Mouse (Mus musculus) cerebellum, adult 9-10 months (tissue): Measurements from ENCODE around the gene Gm20721.

Source experiments
- DNase-seq: peaks from one replicate; pipeline ENCODE4 v3.0.0; 2022

Gm20721 gene

DNA sequence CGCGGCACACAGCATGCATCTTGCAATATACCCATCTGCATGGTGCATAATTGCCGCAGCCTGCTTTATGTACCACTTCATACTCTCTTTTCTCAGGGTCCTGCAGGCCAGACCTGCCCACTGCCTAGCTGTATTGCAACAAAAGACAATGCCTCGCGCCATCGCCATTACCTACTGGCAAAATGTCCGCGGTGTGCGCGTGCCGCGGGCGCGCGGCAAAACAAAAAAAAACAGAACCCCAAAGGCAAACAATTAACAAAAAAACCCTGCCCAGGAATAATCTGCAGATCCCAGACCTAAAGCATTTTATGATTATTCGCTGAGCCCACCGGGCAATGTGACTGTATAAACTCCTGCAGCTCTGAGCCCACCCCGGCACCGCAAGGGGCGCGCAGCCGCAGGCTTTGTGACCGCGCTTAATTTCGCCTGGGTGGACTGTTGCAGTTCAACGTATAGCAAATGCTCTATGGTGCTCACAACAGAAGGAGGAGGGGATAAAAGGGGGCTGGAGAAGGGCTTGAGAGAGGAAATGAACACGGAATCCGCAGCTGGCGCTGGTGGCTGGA, 50.5 kb downstream of the Gm20721 start:
- DNase-seq: no peak

DNA sequence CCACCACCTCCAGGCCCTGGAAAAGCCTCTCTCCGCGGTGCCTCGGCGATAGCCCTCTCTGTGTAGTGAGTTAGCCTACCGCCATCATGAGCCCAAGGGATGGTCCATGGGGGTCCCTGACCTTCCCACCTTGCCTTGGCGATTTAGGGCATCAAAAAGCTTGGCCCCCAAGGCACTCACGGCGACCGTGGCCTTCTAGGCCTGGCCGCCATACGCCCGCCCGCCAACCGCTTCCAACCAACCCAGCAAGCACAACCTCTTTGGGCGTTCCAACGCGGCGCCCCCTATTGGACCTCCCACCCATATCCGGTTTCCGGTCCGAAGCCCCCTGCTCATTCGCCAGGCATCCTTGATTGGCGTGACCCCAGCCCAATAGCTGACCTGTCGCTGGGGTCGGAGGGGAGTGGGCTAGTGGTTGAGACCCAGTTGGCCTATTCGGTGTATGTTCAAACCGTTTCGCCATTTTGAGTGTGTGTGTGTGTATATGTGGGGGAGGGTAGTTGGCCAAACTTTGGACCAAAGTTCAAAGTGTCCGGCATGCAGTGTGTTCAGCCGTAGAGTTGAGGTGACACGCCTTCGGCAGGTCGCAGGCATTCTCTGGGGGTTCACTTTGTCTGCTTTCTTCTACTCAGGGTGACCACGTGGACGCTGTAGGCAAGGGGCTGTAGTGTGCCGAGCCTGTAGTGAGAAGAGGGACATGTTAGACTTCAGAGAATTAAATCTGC, 51.2 kb downstream of the Gm20721 start:
- no peak for DNase-seq

DNA sequence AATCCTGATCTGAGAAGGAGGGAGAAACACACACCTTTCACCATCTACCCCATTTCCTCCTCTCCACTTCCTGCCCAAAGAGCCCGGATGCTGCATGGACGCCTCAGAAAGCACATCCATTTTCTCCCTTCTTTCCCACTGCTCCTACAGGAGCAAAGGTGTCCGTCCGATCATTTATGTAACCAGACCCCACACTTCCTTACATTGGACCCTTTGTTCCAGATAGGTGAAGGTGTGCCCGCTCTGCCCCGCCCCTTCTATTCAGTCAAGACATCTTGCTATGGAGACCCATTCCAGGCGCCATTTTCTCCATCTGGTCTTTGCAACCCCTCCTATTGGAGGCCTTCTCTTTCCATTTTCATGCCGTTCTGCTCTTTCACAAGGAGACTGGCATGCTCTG, 52.1 kb downstream of the Gm20721 start:
- DNase-seq: no peak

DNA sequence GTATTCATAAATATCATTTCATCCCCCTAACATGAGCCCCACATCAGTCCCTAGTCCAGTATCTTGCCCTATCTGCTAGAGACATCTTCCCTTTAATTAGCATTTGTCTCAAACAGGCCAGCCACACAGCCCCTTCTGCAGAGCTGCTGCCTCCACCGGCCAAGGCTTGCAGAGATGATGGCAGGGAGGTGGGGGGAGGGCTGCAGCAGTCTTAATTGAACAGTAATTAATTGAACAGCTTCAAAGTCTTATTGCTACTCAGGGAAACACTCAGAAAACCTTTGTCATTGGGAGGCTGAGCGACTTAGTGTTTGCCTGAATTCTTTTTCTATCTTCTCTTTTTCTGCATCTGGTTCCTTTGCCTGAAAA, 54.9 kb downstream of the Gm20721 start:
- no peak for DNase-seq

DNA sequence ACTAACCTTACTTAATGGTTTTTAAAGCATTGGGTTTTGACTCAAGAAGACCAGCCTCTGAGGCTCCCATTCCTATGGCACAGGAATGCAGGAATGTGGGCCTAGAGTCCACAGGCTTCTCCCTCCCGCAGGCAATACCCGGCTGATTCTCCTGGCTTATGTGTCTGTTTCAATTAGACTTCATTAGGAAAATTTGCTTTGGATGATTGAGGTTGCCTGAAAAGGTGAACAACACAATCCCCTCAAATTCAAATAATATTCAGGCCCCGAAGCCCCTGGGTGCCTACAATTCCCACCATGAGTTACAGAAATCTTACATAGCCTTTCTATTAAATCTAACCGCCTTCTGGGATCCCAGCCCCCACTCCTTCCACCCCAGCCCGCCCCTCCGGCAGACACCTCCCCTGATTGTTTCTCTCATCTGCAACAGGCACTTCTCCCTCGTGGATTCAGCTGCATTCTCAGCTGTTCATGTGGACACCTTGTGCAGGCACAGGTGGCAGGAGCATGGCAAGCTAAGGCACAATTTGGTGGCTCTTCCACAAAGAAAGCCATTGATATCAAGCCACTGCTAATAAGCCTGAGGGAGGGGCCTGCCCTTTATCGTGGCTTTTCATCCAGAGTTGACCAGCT, 55.4 kb downstream of the Gm20721 start:
- no peak for DNase-seq

DNA sequence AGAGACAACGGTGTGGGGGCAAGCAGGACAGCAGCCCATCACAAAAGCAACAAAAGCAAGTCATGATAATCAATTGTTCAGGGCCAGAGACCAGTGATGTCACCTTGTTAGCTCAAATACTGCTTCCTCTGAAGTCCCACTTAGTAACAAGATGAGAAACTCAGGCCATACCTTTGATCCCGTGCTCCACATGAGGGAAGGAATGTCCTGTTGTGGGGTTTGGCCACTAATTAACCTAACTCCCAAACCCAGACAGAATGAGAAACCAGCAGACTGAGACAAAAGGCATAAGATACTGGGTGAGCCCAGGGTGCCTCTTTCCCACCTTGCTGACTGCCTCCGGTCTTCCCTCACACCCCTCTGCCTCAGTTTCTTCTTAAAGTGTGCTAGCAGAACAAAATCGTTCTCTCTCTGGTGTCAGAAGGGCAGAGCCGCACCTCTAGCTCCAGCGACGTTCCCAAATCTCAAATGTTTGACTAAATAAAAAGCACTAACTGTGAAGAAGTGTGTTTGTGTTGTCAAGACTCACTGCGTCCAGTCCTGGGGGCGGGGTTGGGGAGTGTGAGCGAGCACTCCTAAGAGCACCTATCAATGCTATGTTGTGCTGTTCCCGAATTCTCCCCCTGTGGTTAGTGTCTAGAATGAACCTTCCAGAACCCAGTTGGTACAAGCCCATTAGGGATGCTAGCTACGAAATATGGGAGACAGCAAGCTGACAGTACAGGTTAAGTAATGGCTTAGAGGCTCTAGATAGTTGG, 57.7 kb downstream of the Gm20721 start:
- no peak for DNase-seq

DNA sequence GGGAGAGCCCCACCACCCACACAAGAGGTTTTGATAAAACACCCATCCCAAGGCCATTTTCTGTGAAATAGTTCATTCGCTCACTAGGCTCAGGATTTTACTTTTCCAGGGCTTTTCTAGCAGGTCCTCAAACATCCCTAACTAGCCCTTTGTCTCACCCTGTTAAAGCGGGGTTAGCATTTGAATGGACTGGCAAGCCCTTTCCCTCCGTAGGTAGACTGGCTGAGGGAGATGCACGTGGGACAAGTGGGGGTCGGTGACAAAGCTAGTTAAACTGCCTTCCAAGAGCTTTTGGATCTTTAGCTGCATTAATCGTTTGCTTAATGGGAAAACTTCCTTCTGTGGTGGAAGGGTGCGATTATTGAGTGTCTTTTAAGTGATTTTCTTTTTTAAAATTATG, 58.6 kb downstream of the Gm20721 start:
- DNase-seq: no peak

DNA sequence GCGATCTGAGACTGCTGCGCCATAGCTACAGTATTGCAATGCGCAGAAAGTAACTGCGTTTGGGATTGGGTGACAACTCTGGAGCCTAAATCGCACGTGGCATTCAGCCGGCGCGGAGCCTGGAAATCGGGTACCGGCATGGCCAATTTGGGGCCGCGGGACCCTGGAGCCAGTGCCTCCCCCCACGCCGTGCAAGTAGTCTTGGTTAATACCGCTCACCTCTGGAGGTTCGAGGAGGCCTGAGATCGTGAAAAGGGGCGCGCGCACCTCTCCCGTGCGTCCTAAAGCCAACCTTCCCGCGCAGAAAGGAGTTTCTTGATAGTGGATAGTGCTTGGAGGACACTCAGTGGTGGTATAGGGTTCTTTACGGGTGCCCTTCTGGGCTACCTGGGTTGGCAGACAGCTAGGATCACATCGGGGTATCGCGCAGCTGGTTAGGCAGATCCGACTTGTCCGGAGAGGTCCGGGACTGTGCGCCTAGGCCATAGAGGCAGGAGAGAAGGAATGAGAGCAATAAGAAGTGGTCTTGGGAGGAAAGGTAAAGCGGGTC, 60.5 kb downstream of the Gm20721 start:
- no peak for DNase-seq

DNA sequence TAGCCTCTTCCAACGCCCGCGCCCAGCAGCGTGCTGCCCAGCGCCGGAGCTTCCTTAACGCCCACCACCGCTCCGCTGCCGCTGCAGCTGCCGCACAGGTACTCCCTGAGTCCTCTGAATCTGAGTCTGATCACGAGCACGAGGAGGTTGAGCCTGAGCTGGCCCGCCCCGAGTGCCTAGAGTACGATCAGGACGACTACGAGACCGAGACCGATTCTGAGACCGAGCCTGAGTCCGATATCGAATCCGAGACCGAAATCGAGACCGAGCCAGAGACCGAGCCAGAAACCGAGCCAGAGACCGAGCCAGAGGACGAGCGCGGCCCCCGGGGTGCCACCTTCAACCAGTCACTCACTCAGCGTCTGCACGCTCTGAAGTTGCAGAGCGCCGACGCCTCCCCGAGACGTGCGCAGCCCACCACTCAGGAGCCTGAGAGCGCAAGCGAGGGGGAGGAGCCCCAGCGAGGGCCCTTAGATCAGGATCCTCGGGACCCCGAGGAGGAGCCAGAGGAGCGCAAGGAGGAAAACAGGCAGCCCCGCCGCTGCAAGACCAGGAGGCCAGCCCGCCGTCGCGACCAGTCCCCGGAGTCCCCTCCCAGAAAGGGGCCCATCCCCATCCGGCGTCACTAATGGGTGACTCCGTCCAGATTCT, 61.6 kb downstream of the Gm20721 start:
- DNase-seq: no peak

DNA sequence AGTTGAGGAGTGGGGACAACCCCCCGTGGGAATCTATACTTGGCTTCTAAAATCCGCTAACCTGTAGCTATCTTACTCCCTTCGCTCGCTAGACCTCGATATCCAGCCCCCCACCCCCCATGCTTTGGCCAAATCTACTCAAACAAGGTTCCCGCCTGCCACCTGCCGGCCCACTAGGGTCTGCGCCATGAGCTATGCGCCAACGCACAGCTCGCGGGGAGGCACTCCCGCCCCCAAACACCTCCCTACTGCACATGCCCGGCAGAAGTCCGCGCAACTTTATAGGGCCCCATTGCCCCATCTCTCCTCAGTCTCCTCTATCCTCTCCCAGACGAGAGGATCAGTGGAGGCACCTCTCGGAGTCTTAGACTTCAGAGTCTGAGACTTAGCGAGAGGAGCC, 62.5 kb downstream of the Gm20721 start, which contains the start of gene Gnas:
TSS of gene Gnas (plus strand) at position 310 of the 400 bp plus-strand sequence.
- DNase-seq: no peak

DNA sequence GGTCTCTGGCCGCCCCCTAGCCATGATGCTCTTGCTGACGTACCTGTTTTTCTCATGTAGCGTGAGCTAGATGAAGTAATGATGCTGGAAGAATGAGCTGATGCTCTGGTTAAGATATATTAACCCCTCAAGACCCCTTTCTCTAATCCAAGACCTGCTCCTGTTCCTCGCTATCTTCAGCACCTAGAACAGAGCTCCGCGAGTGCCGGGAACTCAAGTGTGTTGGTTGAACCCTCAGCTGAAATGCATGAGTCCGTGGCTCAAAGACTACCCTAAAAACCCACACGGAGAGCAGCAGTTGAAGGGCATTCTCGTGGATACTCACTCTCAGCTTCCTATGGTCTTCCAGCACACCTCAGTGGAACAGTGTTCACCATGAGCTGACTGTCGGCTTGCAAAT, 63.2 kb downstream of the Gm20721 start:
- DNase-seq: no peak
